Mouse (Mus musculus): ENCODE data around the gene Chmp2b. TPM values are rescaled to one million over a fixed set of nuclear protein-coding genes. Genes with fewer than 3 reads are reported as not detected.

Chmp2b gene
- polyA plus RNA-seq, 1 experiment from 2014 or later, result 43.3 TPM

DNA sequence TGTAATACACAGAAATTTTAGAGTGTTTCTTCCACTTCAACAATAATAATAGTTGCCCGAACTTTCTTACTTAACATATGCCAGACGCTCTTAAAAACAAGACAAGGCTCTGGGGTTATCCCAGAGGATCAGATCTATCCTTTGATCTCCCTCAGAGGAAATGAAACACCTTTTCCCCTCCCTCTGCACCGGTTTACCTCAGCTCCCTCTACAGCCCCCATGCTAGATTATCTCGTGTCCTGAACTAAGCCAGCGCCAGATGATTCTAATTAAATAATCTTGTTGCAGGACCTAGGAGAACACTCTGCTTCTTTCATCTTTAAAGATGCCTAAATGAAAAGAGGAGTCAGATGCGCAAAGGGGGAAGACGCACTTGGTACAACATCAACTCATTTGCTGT is 48.3 kb downstream of the Chmp2b start:
- ATAC-seq (ENCODE audit: low FRiP score, low read depth), result no peak
- H3K9ac ChIP-seq (replicated peaks), result no peak overlapping the region
- no peak overlapping the region for H3K4me3 ChIP-seq

DNA sequence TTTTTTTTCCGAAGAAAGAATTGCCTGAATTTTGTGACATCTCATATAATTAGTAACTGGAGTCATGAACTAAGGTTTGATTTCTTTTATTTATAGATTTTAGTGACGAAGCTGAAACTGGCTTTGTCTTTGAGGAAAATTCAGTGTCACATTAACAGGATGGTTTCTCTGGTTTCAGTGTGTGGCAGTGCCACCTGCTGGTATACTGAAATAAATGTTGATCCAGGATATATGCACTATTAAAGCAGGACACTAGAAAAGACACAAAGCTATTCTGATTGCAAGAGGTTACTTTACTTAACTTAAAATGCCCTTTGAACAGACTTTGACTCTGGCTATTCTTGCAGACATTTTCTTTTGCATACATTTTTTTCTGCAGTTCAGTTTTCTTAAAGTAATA is 65.5 kb downstream of the Chmp2b start:
- ATAC-seq (ENCODE audit: low FRiP score, low read depth), result peak; percentile 62; the same call in 1 of the 2 replicates
- Histone ChIP-seq H3K27ac (replicated peaks) (no peak overlapping the region), H3K4me3 (no peak overlapping the region), H3K4me1 (no peaks in the 10 kb centered on the region), H3K9me3 (no peaks in the 10 kb centered on the region), H3K36me3 (no peaks in the 10 kb centered on the region), H3K27me3 (no peaks in the 10 kb centered on the region), H3K4me2 (replicated peaks) (no peak overlapping the region), H3K9ac (replicated peaks) (no peak overlapping the region)
- 55% methylated on average over 2 of the region's 2 CpGs for WGBS

More for the DNA sequence above, 48.3 kb downstream of the Chmp2b start:
- H3K9me3 ChIP-seq, result no peaks in the 10 kb centered on the region
- no peaks in the 10 kb centered on the region for H3K36me3 ChIP-seq
- no peak overlapping the region for H3K27ac ChIP-seq (replicated peaks)
- no peak overlapping the region for H3K4me2 ChIP-seq (replicated peaks)
- H3K4me1 ChIP-seq, result no peaks in the 10 kb centered on the region
- 76% methylated on average over 7 of the region's 7 CpGs for WGBS
- no peaks in the 10 kb centered on the region for H3K27me3 ChIP-seq

GRCm38 (mm10) chr16:65496030-65496429 is 66.5 kb downstream of the Chmp2b start:
- Histone ChIP-seq H3K4me1 (no peaks in the 10 kb centered on the region), H3K36me3 (no peaks in the 10 kb centered on the region), H3K27me3 (no peaks in the 10 kb centered on the region), H3K9me3 (no peaks in the 10 kb centered on the region), H3K9ac (replicated peaks) (no peak overlapping the region), H3K4me2 (replicated peaks) (no peak overlapping the region), H3K27ac (replicated peaks) (no peak overlapping the region), H3K4me3 (no peak overlapping the region)
- ATAC-seq (ENCODE audit: low FRiP score, low read depth), result no peak
- WGBS, result 82% methylated on average over 5 of the region's 5 CpGs

Other genes with a start within 250 kb of the Chmp2b start
- not detected in 2 replicates for gene Pou1f1, start 42.2 kb downstream of the Chmp2b start, polyA plus RNA-seq (2016; fragmentation: Nextera tagmentation; extraction: Ambion mirVana)

Data from midbrain, embryonic 12.5 days (tissue).